Mouse (Mus musculus) urinary bladder, postnatal 10 days (tissue): ENCODE measurements around the gene March5.
"Not testable (repeated sequence)": the region's sequence is repeated elsewhere in the genome, so short reads cannot be mapped to it uniquely, and the experiment has no call there.

Source experiments
- DNase-seq: peaks from one replicate; pipeline ENCODE4 v3.0.0; 2022; ENCODE audit warnings: low spot score

March5 gene

DNA sequence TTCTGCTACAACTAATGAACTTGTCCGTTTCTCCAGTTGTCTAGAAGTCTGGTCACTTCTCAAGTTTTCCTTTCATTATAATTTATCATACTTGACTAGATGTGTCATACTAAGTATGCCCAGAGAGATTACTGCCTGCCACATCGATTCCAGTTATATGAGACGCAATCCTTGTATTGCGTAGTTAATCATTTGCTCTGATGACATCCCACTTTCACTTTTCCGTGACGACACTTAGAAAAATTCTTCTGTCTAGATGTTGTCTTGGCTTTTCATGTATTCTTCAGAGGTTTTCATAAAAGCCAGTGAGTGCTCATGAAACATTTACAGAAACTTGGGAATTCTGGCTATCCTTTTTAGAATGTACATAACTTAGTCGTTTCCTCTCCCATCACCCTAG is 1.6 kb downstream of the March5 start:
- DNase-seq: no peak

DNA sequence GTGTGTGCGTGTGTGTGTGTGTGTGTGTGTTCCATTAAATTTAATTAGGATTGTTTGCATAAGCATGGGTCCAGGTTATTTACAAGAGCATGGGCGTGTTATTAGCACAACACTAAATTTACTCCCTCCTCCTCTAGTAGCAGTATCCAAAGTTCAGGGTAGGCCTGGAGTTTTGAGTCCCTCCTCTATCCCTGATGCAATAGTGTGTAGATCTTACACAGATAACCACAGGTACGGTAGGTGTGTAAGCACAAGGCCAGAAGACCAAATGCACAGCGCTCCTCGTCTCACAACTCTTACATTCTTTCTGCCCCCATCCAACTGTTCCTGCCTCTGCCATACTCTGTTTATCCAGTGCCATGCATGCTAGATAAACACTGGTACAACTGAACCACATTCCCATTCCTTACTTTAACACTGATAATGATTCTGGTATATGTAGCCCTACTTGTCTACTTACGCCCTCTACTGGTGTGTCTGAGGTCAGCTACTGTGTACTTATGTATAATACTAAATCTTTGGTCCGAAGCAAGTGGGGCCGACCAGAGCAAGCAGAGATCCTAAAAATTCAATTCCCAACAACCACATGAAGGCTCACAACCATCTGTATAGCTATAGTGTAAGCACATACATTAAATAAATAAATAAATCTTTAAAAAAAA is 2.3 kb downstream of the March5 start:
- DNase-seq: no peak

DNA sequence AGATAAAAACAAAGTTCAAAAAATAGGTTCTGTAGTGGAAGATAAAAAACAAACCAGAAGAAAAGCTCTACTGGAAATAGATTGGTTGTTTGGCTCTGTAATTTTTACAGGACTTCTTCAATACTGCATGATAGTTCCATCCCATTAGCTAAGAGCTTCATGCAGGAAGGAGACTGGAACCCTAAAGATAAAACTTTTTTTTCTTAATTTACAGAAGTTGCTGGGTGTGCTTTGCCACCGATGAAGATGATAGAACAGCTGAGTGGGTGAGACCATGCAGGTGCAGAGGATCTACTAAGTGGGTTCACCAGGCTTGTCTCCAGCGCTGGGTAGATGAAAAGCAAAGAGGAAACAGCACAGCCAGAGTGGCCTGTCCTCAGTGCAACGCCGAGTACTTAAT is 3.1 kb downstream of the March5 start:
- no peak for DNase-seq

DNA sequence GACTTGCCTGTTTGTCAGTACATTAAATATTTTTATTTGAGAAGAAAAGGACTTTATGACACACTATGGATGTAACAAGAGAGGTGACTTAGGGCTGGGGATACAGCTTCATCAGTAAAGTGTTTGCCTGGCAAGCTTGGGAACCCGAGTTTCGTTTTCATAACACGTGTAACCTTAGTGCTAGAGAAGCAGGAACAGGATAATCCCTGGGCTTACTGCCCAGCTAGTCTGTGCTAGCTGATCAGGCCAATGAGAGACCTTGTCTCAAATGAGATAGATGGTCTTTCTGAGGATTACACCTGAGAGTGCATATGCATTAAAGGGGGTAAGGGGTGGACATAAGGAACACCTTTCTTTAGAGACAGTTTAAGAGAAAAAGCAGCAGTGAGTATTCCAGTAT is 4.1 kb downstream of the March5 start:
- DNase-seq: no peak

DNA sequence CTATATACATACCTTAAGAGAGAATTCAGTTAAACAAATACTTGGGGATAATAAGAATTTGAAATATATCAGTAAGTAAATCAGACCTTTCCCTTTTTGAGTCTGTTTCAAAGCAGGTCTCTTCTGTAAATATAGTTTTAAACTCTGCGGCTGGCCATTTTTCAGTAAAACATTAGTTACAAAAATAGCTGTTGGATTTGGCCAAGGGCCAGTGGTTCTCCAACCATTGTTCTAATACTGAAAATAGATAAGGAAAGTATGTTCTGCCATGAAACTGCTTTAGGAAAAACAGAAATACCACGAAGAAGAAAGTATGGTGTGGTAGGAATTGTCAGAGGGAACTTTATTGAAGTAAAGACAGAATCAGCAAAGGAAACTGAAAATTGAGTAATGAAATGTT is 7.4 kb downstream of the March5 start:
- no peak for DNase-seq

DNA sequence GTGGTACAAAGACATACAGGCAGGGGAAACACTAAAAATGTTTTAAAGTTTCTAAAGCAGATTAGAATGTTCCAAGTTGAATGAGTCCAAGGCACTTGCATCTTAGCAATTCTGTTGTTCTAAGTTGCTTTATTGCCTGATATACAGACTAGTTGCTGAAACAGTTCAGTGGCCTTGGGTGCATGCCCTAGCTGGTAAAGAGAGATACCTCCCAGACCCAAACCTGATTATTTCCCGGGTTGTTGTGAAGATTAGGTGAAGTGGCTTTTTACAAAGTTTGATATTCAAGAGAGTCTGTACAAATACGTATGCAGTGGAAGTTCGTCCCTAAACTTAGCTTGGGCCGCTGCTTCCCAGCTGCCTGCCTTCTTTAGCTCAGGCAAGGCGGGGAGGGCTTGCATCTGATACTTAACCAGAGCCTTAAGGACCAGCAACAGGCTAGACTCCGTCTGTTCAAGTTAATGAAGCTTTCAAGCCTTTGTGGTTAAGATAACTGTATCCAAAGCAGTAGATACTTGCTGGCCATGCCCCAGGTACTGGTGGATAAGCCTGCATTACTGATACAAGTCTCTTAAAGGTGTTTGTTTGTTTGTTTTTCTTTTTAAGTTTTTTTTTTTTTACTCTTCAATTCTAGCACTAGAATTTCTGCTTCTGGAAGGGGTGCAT is 18.0 kb downstream of the March5 start:
- no peak for DNase-seq

DNA sequence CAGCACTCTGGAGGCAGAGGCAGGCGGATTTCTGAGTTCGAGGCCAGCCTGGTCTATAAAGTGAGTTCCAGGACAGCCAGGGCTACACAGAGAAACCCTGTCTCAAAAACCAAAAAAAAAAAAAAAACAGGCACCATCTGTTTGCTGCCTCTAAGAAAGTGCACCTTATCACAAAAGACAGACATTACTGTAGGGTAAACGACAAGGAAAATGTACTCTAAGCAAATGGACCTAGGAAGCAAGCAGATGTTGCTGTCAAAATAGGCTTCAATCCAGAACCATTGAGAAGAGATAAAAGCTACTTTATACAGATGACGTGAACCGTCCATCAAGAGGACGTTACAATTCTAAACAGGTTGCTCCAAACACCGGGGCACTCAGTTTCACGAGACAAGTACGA is 25.3 kb downstream of the March5 start:
- not testable (repeated sequence) for DNase-seq

DNA sequence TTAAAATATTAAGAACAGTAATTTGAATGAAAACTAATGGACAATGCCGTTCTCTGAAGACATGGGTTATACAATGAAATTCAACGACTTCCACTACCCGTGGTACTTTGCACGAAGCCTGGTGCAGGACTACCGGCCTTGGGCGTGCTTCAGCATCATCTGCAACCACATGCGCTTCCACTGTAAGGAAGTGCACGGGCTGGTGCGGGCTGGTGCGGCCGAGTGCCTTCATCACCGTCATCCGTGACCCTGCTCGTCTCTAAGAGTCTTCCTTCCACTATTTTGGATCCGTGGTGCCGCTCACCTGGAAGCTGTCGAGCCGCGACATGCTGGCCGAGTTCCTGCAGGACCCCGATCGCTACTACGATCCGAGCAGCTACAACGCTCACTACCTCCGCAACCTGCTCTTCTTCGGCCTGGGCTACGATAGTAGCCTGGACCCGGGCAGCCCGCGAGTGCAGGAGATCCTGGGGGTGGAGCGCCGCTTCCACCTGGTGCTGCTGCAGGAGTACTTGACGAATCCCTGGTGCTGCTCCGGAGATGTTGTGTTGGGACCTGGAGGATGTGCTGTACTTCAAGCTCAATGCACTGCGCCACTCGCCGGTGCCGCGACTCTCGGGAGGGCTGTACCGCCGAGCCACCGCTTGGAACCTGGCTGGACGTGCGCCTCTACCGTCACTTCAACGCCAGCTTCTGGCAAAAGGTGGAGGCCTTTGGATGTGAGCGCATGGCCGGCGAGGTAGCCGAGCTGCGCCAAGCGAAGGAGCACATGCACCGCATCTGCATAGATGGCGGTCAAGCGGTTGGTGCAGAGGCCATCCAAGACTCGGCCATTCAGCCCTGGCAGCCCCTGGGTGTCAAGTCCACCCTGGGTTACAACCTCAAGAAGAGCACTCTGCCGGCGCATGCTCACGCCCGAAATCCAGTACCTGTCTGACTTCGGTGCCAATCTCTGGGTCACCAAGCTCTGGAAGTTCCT is 26.5 kb downstream of the March5 start:
- no peak for DNase-seq

DNA sequence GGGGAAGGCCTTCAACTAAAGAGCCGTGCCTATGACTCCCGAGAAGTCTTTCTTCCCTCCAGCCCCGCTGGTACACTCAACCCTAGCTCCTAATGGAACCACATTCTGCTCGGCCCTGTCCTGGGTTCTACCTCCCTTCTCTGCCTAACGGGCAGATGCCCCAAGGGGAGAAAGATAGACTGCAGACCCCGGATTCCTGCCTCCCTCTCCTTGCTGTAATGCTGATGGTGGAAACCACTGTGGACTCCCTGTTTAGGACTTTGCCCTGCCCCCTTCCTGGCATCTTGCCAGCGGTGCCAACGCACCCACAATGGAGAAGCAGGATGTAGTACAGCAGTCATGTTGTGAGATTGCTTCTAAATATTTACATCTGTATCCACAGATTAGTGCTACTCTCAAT is 28.5 kb downstream of the March5 start:
- DNase-seq: no peak

DNA sequence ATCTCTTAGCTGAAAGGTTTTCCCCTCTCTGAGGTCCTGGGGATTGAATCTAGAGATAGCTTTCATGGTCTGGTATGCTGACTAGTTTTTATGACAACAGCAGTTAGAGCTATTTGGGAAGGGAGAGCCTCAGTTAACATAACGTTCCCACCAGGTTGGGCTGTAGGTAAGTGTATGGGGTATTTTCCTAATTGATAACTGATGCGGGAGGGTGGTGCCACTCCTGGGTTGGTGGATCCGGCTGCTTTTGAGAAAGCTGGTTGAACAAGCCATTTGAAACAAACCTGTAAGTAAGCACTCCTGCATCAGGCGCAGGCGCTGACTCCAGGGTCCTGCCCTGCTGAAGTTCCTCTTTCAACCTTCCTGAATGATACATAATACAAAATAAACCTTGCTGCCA is 30.0 kb downstream of the March5 start:
- DNase-seq: no peak

DNA sequence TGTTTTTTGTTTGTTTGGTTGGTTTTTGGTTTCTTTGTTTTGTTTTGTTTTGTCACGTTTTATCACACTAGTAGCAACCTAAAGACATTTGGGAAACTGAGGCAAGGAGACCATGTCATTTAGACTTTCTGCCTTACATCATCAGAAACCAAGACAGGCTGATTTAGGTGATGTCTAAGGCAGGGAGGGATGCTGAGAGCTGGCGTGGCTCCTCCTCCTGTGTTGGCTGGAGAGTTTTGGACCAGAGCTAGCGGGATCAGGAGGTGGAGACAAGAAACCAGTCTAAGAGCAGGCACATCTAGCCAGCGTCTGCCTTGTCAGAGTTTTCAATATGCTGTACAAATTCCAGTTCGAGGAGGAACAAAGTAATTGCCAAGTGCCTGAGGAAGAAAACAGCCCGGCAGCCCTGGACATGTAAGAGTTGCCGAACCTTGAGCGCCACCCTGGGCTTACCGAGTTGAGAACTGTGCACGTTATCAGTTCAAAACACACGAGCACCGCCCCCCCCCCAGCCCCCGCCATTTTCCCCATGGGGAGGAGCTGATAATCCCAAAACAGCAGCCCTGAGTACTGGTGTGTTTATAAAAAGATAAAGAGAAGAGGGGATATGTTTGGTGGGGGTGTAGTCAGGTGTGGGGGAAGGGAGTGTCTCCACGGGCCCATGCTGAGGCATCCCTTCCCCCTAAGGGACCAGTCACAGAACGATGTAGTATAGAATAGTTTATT is 30.5 kb downstream of the March5 start:
- DNase-seq: no peak

DNA sequence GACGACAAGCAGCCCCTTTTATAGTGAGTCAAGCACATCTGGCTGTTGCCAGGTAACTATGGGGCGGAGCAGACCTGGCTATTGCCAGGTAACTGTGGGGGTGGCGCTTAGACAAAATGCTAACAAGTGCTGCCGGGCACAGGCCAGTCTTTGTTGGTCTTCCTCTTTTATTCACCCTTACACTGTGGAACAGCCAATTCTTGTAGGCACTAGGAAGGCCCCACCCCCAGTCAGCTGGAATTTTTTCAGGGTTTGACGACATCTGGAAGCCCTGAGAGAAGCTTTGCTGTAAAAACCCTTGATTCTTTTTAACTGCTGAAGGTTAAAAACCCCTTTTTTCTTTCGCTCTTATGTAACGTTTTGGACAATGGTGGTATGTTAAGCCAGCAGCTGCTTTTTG is 31.3 kb downstream of the March5 start:
- DNase-seq: no peak

DNA sequence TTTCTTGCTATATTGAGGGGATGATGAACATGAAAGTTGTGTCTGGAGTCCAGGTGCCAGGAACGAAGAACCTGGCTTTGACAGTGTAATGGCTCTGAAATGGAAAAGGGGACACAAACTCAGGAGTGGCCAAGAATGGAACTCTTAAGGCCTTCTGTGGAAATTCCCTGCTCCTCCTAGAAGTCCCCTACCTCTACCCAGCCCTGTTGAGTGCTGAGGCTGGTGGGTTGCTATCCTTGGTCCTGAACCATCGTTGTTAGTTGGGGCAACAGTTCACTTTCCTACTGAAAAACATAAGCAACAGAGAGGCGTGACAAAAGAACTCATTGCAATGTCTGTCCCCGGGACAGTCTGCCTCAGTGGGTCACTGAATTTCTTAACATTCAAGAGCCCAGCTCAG is 31.8 kb downstream of the March5 start:
- no peak for DNase-seq

DNA sequence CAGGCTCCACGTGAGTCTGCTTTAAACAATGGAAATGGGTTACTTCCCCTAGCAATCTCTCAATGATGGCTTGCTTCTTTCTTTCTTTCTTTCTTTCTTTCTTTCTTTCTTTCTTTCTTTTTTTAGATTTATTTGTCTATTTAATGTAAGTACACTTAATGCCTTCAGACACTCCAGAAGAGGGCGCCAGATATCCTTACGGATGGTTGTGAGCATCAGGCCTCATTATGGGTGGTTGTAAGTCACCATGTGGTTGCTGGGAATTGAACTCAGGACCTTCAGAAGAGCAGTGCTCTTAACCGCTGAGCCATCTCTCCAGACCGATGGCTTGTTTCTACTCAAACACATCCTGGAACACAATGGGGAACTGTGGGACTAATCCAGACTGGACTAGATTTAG is 33.9 kb downstream of the March5 start:
- DNase-seq: no peak

DNA sequence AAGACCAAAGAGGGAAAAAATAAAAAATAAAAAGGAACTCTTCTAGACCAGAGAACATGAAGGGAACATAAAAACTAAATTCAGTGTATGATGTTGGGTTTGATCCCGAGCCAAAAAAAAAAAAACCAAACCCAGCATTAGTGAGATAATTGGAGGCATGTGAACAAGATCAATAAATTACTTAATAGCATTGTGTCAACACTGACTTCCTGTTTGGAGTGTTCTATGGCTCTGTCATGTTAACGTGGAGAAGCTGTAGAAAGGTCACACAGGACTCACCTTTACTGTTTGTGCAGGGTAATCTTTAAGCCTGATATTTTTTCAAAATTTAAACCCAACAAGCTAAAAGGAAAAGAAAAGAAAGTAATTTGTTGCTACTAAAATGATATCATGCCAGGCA is 35.4 kb downstream of the March5 start:
- no peak for DNase-seq

DNA sequence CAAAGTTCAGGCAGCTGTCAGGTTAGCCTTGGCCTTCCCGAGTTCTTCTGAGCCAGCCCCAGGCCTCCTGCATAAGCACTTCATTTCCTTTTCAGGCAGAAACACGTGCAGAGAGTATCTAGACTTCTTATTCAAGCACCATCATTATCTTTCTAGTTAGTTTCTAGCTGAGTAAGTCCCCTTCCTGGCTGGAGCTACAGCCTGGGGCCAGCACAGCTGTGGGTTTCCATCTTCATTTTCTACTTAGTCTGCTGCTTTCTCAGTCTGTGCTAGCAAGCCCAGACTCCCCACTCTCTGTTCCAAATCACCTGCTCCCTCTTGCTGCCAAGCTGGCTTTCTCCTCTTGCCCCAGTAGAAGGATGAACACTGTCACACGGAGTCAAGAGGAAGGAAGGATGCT is 39.5 kb downstream of the March5 start:
- DNase-seq: no peak

DNA sequence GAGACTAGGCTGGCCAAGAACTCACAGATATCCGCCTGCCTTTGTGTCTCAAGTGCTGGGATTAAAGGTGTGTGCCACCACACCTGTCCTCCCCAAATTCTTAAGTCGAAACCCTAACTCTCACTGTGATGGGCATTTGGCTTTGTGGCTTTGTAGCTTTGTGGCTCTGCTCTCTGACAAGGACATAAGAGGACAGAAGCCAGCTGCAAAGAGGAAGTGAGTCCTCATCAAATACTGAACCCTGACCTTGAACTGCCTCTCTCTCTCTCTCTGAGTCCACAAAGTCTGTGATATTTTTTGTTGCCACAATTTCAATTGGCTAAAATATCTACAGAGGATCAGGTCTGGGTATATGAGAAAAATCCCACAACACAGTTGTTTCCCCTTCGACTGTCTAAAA is 40.9 kb downstream of the March5 start:
- DNase-seq: no peak

DNA sequence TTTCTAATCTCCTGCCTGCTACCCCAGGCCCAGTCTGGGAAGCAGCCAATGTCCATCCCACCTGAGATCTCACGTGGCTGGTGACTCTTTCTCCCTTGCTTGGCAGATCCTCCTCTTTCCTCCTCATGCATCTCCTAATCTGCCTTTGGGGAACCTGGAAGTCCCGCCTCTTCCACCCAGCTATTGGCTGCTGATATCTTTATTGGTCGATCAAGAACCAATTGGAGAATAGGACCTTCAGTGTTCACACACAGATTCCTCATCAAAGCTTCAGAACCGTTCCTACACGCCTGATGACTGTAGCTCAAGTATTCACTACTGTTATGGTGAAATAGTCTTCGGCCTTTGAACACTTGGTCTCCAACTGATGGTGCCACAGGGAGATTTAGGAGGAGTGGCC is 44.8 kb downstream of the March5 start:
- DNase-seq: no peak

DNA sequence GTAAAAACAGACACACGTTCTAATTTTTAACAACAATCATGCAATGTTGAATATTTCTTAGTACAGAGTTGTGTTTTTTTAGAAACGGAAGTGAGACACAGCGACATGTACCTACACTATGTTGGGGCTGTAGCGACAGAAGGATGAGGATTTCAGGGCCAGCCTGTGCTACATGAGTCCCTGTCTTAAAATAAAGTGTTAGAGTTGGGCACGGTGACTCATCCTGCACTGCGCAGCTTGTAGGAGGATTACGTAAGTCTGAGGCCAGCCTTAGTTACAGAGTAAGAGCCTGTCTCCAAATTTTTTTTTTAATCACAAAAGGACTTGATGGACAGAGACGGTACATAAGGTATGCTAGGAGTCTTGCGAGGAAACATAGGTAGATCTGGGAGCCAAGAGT is 48.0 kb downstream of the March5 start:
- DNase-seq: no peak

DNA sequence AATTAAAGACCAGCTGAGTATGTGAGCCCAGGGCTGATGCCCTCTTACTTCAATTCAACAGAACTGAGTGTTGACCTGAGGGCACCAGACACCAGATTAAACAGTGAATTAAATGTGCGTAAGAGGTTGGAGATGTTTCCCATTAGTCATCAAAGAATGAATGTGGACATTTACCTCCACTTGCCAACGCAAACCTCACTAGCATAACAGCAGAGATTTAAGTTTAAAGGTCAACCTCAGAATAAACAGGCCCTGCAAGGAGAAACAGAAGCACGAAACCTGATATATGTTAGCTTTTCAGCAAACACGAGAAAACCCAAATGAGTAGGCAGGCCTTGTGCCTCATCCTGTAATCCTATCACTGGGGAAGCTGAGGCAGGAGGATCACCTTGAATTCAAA is 55.0 kb downstream of the March5 start:
- DNase-seq: no peak

DNA sequence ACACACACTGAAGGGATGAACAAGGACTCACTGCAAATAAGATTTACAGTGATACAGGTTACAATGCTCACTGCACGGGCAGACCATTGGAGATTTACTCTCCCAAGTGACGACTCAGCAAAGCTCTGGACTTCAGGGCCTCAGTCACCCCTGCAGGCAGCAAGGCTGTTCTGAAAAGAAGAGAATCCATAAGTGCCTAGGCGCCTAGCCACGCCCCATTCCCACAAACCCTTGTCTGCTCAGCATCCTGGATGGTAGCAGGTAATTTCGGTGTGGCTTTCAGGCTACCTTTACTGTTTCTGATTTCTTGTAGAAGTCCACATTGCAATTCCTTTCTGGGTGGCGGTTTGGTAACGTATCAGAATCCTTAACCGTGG is 56.2 kb downstream of the March5 start:
- DNase-seq: no peak
